Mouse (Mus musculus) CH12.LX (cell line): Measurements from ENCODE around the gene Neu2.

ENCODE experiments used
- EP300 ChIP-seq: IDR thresholded peaks from 2 replicates; pipeline ENCODE4 v1.6.1; 2011; ENCODE audit warnings: low read length, improper control_type of control experiment
- NRF1 ChIP-seq: IDR thresholded peaks from 2 replicates; pipeline ENCODE4 v1.6.1; 2014; ENCODE audit warnings: low read depth, mild to moderate bottlenecking, inconsistent platforms, low read length, improper control_type of control experiment, moderate library complexity
- POLR2A ChIP-seq: IDR thresholded peaks from 2 replicates; pipeline ENCODE4 v1.6.1; 2011; ENCODE audit warnings: low read depth, mild to moderate bottlenecking, improper control_type of control experiment, low read length
- TBP ChIP-seq: conservative IDR thresholded peaks from 2 replicates; pipeline ENCODE4 v1.6.1; 2011; ENCODE audit warnings: low read depth, low read length, improper control_type of control experiment

DNA sequence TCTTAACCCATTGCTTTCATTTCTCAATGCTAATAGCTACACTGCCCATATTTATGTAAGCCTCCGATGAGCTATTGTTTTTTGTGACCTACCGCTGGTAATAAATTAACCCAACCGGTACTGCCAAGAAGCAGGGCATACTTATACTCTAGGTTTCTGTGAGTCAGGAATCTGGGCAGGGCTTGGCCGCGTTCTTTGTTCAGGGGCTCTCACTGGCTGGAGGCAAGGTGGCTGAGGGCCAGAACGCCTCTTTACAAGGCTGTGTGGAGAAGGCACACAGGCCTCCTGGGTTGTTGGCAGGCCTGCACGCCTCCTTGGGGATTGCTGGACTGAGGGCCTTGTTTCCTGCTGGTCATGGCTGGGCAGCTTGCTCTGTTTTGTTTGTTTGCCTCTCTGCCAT lies 65.1 kb downstream of the Neu2 start:
- no peak for TF ChIP-seq POLR2A
- TF ChIP-seq TBP, result no peak
- TF ChIP-seq NRF1, result no peak
- TF ChIP-seq EP300, result no peak
